ENCODE assay signal across 8 mouse cellular contexts in genomic region chr4:122848150-122848621, GRCm38 (mm10). TPM values are rescaled to one million over a fixed set of nuclear protein-coding genes. Genes with fewer than 3 reads are reported as not detected.
DNase-seq lines count a peak whose midpoint lies in the region; ATAC-seq and TF ChIP-seq lines count a peak whose summit lies in the region.
"Had no signal": no experiment of that assay in that cellular context is flagged by ENCODE, and none has a peak within 500 bp of the region (broad histone marks: within the 10 kb centered on the region; RNA-seq: fewer than 3 reads in every experiment).

No protein-coding gene starts in this region.

- no peak overlapping the region for H3K4me3 ChIP-seq in heart, postnatal 0 days (ENCODE audit: low read depth, low read length)
- no peak overlapping the region for H3K4me3 ChIP-seq in forebrain, embryonic 15.5 days
- H3K4me3 ChIP-seq: megakaryocyte, embryonic 14.5 days had no signal

- no peak overlapping the region for H3K9ac ChIP-seq in heart, postnatal 0 days (replicated peaks; ENCODE audit: low read depth, low read length)
- H3K9ac ChIP-seq in forebrain, embryonic 15.5 days (replicated peaks) = no peak overlapping the region

- WGBS in heart, postnatal 0 days = 46% methylated on average over 13 of the region's 13 CpGs
- WGBS in forebrain, embryonic 15.5 days = 79% methylated on average over 13 of the region's 13 CpGs

- TF ChIP-seq EP300 in heart, postnatal 0 days (IDR thresholded peaks at IDR 0.05; ENCODE audit: low read depth) = no peak

- no peaks in the 10 kb centered on the region for H3K9me3 ChIP-seq in heart, postnatal 0 days (replicated peaks; ENCODE audit: control insufficient read depth, low read length)
- no peaks in the 10 kb centered on the region for H3K9me3 ChIP-seq in forebrain, embryonic 15.5 days
- H3K9me3 ChIP-seq: megakaryocyte, embryonic 14.5 days had no signal

- peak; percentile 61 for DNase-seq in testis, postnatal 10 days (ENCODE audit: low spot score)
- DNase-seq in testis, postnatal 14 days (ENCODE audit: low spot score) = no peak
- DNase-seq in heart, postnatal 0 days (ENCODE audit: low spot score) = peak; percentile 16
- peak; percentile 51 for DNase-seq in lung, postnatal 14 days
- peak; percentile 73 for DNase-seq in thymus, postnatal 25 days
- DNase-seq in cerebellum, adult 8-10 months = no peak

- H3K27me3 ChIP-seq in heart, postnatal 0 days (ENCODE audit: control insufficient read depth, insufficient read depth, low read length) = no peaks in the 10 kb centered on the region
- H3K27me3 ChIP-seq in forebrain, embryonic 15.5 days = no peaks in the 10 kb centered on the region
- H3K27me3 ChIP-seq: megakaryocyte, embryonic 14.5 days had no signal

- no peak overlapping the region for H3K4me2 ChIP-seq in heart, postnatal 0 days (ENCODE audit: low read depth, low read length)
- no peak overlapping the region for H3K4me2 ChIP-seq in forebrain, embryonic 15.5 days (replicated peaks)

- H3K4me1 ChIP-seq in heart, postnatal 0 days (ENCODE audit: control insufficient read depth, insufficient read depth) = no peaks in the 10 kb centered on the region
- H3K4me1 ChIP-seq in forebrain, embryonic 15.5 days = no peaks in the 10 kb centered on the region

- TF ChIP-seq CTCF in heart, postnatal 0 days (IDR thresholded peaks at IDR 0.05; ENCODE audit: low read depth) = no peak

- no peak overlapping the region for H3K27ac ChIP-seq in heart, postnatal 0 days (ENCODE audit: low read depth)
- no peak overlapping the region for H3K27ac ChIP-seq in forebrain, embryonic 15.5 days (replicated peaks)

- H3K36me3 ChIP-seq in heart, postnatal 0 days (replicated peaks; ENCODE audit: control insufficient read depth, insufficient read depth, low read length) = peaks cover 85% of the 10 kb centered on the region
- H3K36me3 ChIP-seq in forebrain, embryonic 15.5 days = peaks cover 60% of the 10 kb centered on the region

- peak; percentile 22; the same call in 1 of the 2 replicates for ATAC-seq in heart, postnatal 0 days (ENCODE audit: insufficient read depth, low read depth)
- ATAC-seq in forebrain, embryonic 15.5 days (replicated peaks) = no peak

RNA-seq across cellular contexts. Expression of gene Ppt1, which starts 12.1 kb away (rescaled TPM):
- 30.0 and 37.8 TPM in 2 replicates for total RNA-seq in heart, postnatal 0 days (2014; rRNA removed; ENCODE audit: low replicate concordance)
- 42.9 and 45.2 TPM in 2 replicates for polyA plus RNA-seq in heart, postnatal 0 days (2015; fragmentation: Nextera tagmentation; extraction: Ambion mirVana)
- polyA plus RNA-seq in forebrain, embryonic 15.5 days (2015; fragmentation: Nextera tagmentation; extraction: Ambion mirVana) = 71.6 and 73.6 TPM in 2 replicates

RNA-seq across cellular contexts. Expression of gene Cap1, which starts 37.7 kb away (rescaled TPM):
- total RNA-seq in heart, postnatal 0 days (2014; rRNA removed; ENCODE audit: low replicate concordance) = 59.6 and 73.0 TPM in 2 replicates
- 20.6 and 22.4 TPM in 2 replicates for polyA plus RNA-seq in heart, postnatal 0 days (2015; fragmentation: Nextera tagmentation; extraction: Ambion mirVana)
- 62.4 and 62.9 TPM in 2 replicates for polyA plus RNA-seq in forebrain, embryonic 15.5 days (2015; fragmentation: Nextera tagmentation; extraction: Ambion mirVana)

Comparison
In these comparisons a context has a peak if more than half of its experiments do, and no peak if none do; other contexts are left out.
1. DNase-seq: peak in testis, postnatal 10 days (single experiment), heart, postnatal 0 days (single experiment), lung, postnatal 14 days (single experiment) and thymus, postnatal 25 days (single experiment); none in testis, postnatal 14 days (single experiment) and cerebellum, adult 8-10 months (single experiment).